Mouse (Mus musculus) megakaryocyte, embryonic 14.5 days (primary cell): Measurements from ENCODE around the gene Tfcp2l1.

Experiments used
- FLI1 ChIP-seq: IDR thresholded peaks from 2 replicates; pipeline ENCODE4 v1.6.1; 2012; ENCODE audit warnings: low read length, inconsistent platforms, mixed read lengths
- GATA1 ChIP-seq: IDR thresholded peaks from 3 replicates; pipeline ENCODE4 v1.6.1; 2012; ENCODE audit warnings: mixed read lengths, low read length, inconsistent platforms, borderline replicate concordance

- no peak for TF ChIP-seq GATA1
- no peak for TF ChIP-seq FLI1
Observed at GRCm38 (mm10) chr1:118720474-118721095, 92.8 kb downstream of the Tfcp2l1 start.
